Mouse (Mus musculus) small intestine, adult 2 months (tissue): ENCODE data around the gene Npdc1.

Source experiments
- CTCF ChIP-seq: fragments of 200-500 bp; IDR thresholded peaks from 2 replicates; pipeline ENCODE4 v1.5.1; 2012; ENCODE audit warnings: low read depth, mild to moderate bottlenecking, control low read depth, inconsistent platforms, low read length, moderate library complexity, mixed read lengths; ENCODE audit not compliant: insufficient replicate concordance, insufficient read length; ENCODE audit errors: extremely low read depth
- POLR2A ChIP-seq: fragments of 200-500 bp; IDR thresholded peaks from 2 replicates; pipeline ENCODE4 v1.6.1; 2012; ENCODE audit warnings: low read depth, mild to moderate bottlenecking, control low read depth, inconsistent platforms, low read length, moderate library complexity

GRCm38 (mm10) chr2:25359848-25360247 is 39.3 kb upstream of the Npdc1 start:
- TF ChIP-seq CTCF, result no peak
- no peak for TF ChIP-seq POLR2A
